Mouse (Mus musculus) CH12.LX (cell line): Measurements from ENCODE around the gene Alpk3.
A peak's percentile ranks its signal among the peaks of the same experiment; 100 is the strongest.

ENCODE experiments used
- CHD2 ChIP-seq: IDR thresholded peaks from 2 replicates; pipeline ENCODE4 v1.6.1; 2011; ENCODE audit warnings: low read length, improper control_type of control experiment
- CTCF ChIP-seq, 2 experiments: IDR thresholded peaks in 1 of 2; conservative IDR thresholded peaks in 1 of 2; 2 replicates each; pipeline ENCODE4 v1.5.1; 2011 to 2012; ENCODE audit warnings: low read depth in 2 of 2, low read length in 2 of 2, improper control_type of control experiment in 1 of 2, inconsistent platforms in 1 of 2, mild to moderate bottlenecking in 1 of 2, moderate library complexity in 1 of 2
- ELF1 ChIP-seq: IDR thresholded peaks from 2 replicates; pipeline ENCODE4 v1.6.1; 2014; ENCODE audit warnings: low read depth, mild to moderate bottlenecking, inconsistent platforms, low read length, improper control_type of control experiment
- EP300 ChIP-seq: IDR thresholded peaks from 2 replicates; pipeline ENCODE4 v1.6.1; 2011; ENCODE audit warnings: low read length, improper control_type of control experiment
- JUND ChIP-seq: conservative IDR thresholded peaks from 2 replicates; pipeline ENCODE4 v1.6.1; 2011; ENCODE audit warnings: low read depth, low read length, improper control_type of control experiment
- POLR2A ChIP-seq: IDR thresholded peaks from 2 replicates; pipeline ENCODE4 v1.6.1; 2011; ENCODE audit warnings: low read depth, mild to moderate bottlenecking, improper control_type of control experiment, low read length
- POLR2AphosphoS2 ChIP-seq: IDR thresholded peaks from 2 replicates; pipeline ENCODE4 v1.6.1; 2011; ENCODE audit warnings: low read depth, low read length, improper control_type of control experiment
- SMC3 ChIP-seq: IDR thresholded peaks from 2 replicates; pipeline ENCODE4 v1.6.1; 2011; ENCODE audit warnings: low read depth, low read length, improper control_type of control experiment
- USF1 ChIP-seq: IDR thresholded peaks from 2 replicates; pipeline ENCODE4 v1.6.1; 2014; ENCODE audit warnings: low read depth, mild to moderate bottlenecking, inconsistent platforms, low read length, improper control_type of control experiment
- USF2 ChIP-seq: conservative IDR thresholded peaks from 2 replicates; pipeline ENCODE4 v1.6.1; 2011; ENCODE audit warnings: low read depth, low read length, improper control_type of control experiment
- ZNF384 ChIP-seq: IDR thresholded peaks from 2 replicates; pipeline ENCODE4 v1.6.1; 2012; ENCODE audit warnings: low read depth, low read length, improper control_type of control experiment, inconsistent platforms

GRCm38 (mm10) chr7:81154960-81155359 lies 97.6 kb downstream of the Alpk3 start:
- TF ChIP-seq EP300 (peak; percentile 76), POLR2A (peak; percentile 46; the same call in 1 of the 2 replicates), CTCF (conservative IDR thresholded peaks at IDR 0.05 in 1 of 2, IDR thresholded peaks at IDR 0.05 in 1 of 2; ENCODE audit: low read depth in 2 of 2, low read length in 2 of 2) (peak; percentile 91 to 95), CHD2 (no peak), USF1 (no peak), POLR2AphosphoS2 (no peak), ELF1 (peak; percentile 60; the same call in 1 of the 2 replicates), USF2 (no peak), JUND (no peak), SMC3 (peak; percentile 86), ZNF384 (no peak)
